Mouse (Mus musculus) liver, adult 2 months (tissue): ENCODE data around the gene BC004004.

Experiments used
- CTCF ChIP-seq: fragments of 200-500 bp; IDR thresholded peaks from 2 replicates; pipeline ENCODE4 v1.5.1; 2011; ENCODE audit warnings: low read depth, low read length, control low read depth
- POLR2A ChIP-seq: fragments of 200-500 bp; IDR thresholded peaks from 2 replicates; pipeline ENCODE4 v1.6.1; 2011; ENCODE audit warnings: low read length, control low read depth; ENCODE audit not compliant: insufficient read depth; ENCODE audit errors: extremely low read depth

- no peak for TF ChIP-seq POLR2A
- no peak for TF ChIP-seq CTCF
Observed at GRCm38 (mm10) chr17:29238421-29238945, 30.1 kb upstream of the BC004004 start.
